Mouse (Mus musculus) midbrain, embryonic 14.5 days (tissue): Measurements from ENCODE around the gene Dnah7c. TPM values are rescaled to one million over a fixed set of nuclear protein-coding genes. Genes with fewer than 3 reads are reported as not detected.
"Not testable (repeated sequence)": the region's sequence is repeated elsewhere in the genome, so short reads cannot be mapped to it uniquely, and the experiment has no call there.

ENCODE experiments used
- ATAC-seq: fragments of 200-750 bp; cut with Nextera tagmentation; 2 replicates; pipeline ENCODE4 v1.8.0; 2017; ENCODE audit warnings: moderate number of reproducible peaks, moderate library complexity; ENCODE audit not compliant: low FRiP score, low TSS enrichment
- DNase-seq: peaks from one replicate; pipeline ENCODE4 v3.0.0-alpha.2; 2015
- H3K27ac ChIP-seq: fragments of 300-500 bp; sonication (generic); replicated peaks from 2 replicates; pipeline ENCODE4 v1.5.1; 2014; ENCODE audit warnings: mild to moderate bottlenecking, low read depth, low read length, moderate library complexity
- H3K27me3 ChIP-seq: fragments of 300-500 bp; sonication (generic); 2 replicates; pipeline ENCODE4 v1.6.1; 2014; ENCODE audit warnings: low read length, control low read depth, mixed read lengths; ENCODE audit not compliant: control insufficient read depth, insufficient read depth
- H3K36me3 ChIP-seq: fragments of 300-500 bp; sonication (generic); 2 replicates; pipeline ENCODE4 v1.6.1; 2014; ENCODE audit warnings: low read length, control low read depth; ENCODE audit not compliant: control insufficient read depth, insufficient read depth
- H3K4me1 ChIP-seq: fragments of 300-500 bp; sonication (generic); 2 replicates; pipeline ENCODE4 v1.6.1; 2014; ENCODE audit warnings: mild to moderate bottlenecking, antibody characterized with exemption, low read length, control low read depth; ENCODE audit not compliant: control insufficient read depth, insufficient read depth
- H3K4me2 ChIP-seq: fragments of 300-500 bp; sonication (generic); 2 replicates; pipeline ENCODE4 v1.6.1; 2014; ENCODE audit warnings: mild to moderate bottlenecking, low read length, moderate library complexity
- H3K4me3 ChIP-seq: fragments of 300-500 bp; sonication (generic); replicated peaks from 2 replicates; pipeline ENCODE4 v1.5.1; 2014; ENCODE audit warnings: low read depth, low read length
- H3K9ac ChIP-seq: fragments of 300-500 bp; sonication (generic); replicated peaks from 2 replicates; pipeline ENCODE4 v1.6.1; 2014; ENCODE audit warnings: mild to moderate bottlenecking, low read length, moderate library complexity
- H3K9me3 ChIP-seq: fragments of 300-500 bp; sonication (generic); 2 replicates; pipeline ENCODE4 v1.6.1; 2016; ENCODE audit warnings: low read length, control low read depth, mixed read lengths; ENCODE audit not compliant: control insufficient read depth
- WGBS: fragments of 180-500 bp; shearing (Covaris S2); extraction: QIAGEN DNeasy Blood & Tissue Kit; methylation state at CpG from one replicate; pipeline ENCODE4 v1.1.7; 2014; 5-methylcytosine and 5-hydroxymethylcytosine counted together
- polyA plus RNA-seq: library from polyadenylated mRNA; unstranded; fragments of >200 nt; fragmentation: Nextera tagmentation; extraction: Ambion mirVana; gene quantifications from 2 replicates; pipeline ENCODE4 v1.2.1, GENCODE M21; 2014

The Dnah7c gene
- polyA plus RNA-seq, 1 experiment from 2014 or later, result 0.24 TPM

GRCm38 (mm10) chr1:46514671-46515070 lies 89.3 kb downstream of the Dnah7c start:
- DNase-seq, H3K4me3 ChIP-seq, H3K4me2 ChIP-seq, H3K9ac ChIP-seq, H3K36me3 ChIP-seq, ATAC-seq, H3K27ac ChIP-seq, H3K4me1 ChIP-seq, H3K27me3 ChIP-seq, H3K9me3 ChIP-seq: not testable (repeated sequence)
- WGBS, result 63% methylated on average over 1 of the region's 1 CpGs

DNA sequence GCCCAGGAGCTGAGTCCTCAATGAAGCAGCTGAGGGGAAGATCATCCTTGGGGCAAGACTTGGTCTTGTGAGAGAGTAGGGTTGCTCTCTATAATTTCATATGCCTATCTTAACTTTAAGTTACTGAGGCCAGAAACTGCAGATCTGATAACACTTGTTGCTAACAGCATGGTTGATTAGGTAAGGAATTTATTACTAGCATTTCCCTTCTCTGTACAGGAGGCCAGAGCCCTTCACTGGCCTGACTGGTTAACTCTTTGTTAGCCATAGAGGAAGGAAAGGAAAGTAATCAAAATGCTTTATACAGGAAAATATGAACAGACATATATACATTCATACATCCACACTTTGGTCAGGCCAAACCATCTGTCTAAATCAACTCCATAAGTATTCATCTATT lies 95.6 kb downstream of the Dnah7c start:
- no peak for ATAC-seq
- no peak overlapping the region for H3K4me2 ChIP-seq
- no peaks in the 10 kb centered on the region for H3K9me3 ChIP-seq
- no peak overlapping the region for H3K27ac ChIP-seq
- DNase-seq, result no peak
- no peaks in the 10 kb centered on the region for H3K36me3 ChIP-seq
- no peak overlapping the region for H3K4me3 ChIP-seq
- H3K27me3 ChIP-seq, result no peaks in the 10 kb centered on the region
- no peaks in the 10 kb centered on the region for H3K4me1 ChIP-seq
- no peak overlapping the region for H3K9ac ChIP-seq

GRCm38 (mm10) chr1:46526537-46526936 lies 101.1 kb downstream of the Dnah7c start:
- H3K36me3 ChIP-seq, DNase-seq, H3K4me2 ChIP-seq, H3K27ac ChIP-seq, H3K9ac ChIP-seq, H3K27me3 ChIP-seq, H3K4me1 ChIP-seq, ATAC-seq, H3K9me3 ChIP-seq, H3K4me3 ChIP-seq: not testable (repeated sequence)
- WGBS, result 60% methylated on average over 3 of the region's 3 CpGs

DNA sequence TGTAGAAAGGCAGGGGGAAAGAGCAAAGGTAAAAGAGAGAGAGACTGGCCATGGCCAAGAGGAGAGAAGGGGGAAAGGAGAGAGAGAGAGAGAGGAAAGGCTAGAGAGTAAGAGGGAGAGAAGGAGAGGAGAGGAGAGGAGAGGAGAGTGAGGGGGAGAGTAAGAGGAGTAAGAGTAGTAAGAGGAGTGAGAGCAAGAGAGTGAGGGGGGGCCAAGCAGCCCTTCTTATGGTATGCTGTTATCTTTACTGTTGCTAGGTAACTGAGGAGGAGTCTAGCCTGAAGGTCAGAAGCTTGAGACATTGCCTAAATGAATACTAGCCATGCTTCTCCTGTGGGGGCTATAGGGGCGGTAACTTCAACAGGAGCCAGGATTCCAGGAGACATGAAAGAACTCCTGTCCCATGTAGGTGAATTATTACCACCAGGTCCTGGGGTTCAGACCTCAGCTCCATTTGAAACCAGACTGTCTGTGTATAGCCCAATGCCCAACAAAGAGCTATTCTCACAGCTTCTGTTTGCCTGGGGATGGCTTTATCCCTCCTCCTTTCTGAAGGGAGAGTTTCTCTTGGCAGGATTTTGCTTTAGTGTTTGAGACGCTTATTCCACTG lies 119.5 kb downstream of the Dnah7c start:
- no peak for DNase-seq
- ATAC-seq, result no peak
- Histone ChIP-seq H3K4me1 (no peaks in the 10 kb centered on the region), H3K9me3 (no peaks in the 10 kb centered on the region), H3K27me3 (no peaks in the 10 kb centered on the region), H3K4me3 (no peak overlapping the region), H3K4me2 (no peak overlapping the region), H3K27ac (no peak overlapping the region), H3K36me3 (no peaks in the 10 kb centered on the region), H3K9ac (no peak overlapping the region)
- WGBS, result 81% methylated on average over 2 of the region's 2 CpGs

DNA sequence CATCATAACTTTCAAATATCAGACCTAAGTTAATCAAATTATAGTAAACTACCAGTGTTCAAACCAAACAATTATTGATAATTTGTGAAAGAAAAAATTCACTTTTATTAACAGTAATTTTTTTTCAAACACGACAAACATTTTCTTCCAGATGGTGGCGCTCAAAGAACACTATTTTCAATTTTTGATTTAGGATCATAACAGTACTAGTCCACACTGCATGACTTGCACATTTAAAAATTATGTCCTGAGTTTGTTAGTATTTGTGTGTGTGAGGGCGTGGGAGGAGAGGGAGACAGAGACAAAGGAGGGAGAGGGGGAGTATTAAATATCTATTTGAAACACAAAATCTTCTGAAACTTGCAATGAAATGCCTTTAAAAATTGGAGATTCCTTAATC lies 155.0 kb downstream of the Dnah7c start:
- ATAC-seq, result no peak
- Histone ChIP-seq H3K9me3 (no peaks in the 10 kb centered on the region), H3K4me2 (no peak overlapping the region), H3K4me1 (no peaks in the 10 kb centered on the region), H3K36me3 (no peaks in the 10 kb centered on the region), H3K4me3 (no peak overlapping the region), H3K27me3 (no peaks in the 10 kb centered on the region), H3K27ac (no peak overlapping the region), H3K9ac (no peak overlapping the region)
- 39% methylated on average over 3 of the region's 3 CpGs for WGBS
- DNase-seq, result peak; percentile 76

DNA sequence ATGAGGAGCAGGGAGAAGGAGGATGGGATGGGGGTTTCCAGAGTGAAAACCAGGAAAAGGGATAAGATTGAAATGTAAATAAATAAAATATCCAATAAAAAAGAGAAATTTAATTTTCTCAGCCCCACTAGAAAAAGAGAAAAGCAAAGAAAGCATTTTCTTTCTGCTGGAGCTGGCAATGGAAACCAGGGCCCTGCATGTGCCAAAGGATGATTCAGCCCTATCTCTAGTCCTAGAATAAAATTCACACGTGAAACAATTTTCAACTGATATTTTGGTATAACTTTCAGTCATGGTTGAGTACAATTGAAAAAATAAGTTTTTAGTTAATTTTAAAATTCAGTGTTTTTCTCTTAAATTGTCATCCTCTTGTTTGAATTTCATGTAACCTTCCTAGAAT lies 168.4 kb downstream of the Dnah7c start:
- DNase-seq, H3K36me3 ChIP-seq, H3K4me3 ChIP-seq, ATAC-seq, H3K4me2 ChIP-seq, H3K9ac ChIP-seq, H3K27ac ChIP-seq, H3K4me1 ChIP-seq, H3K27me3 ChIP-seq, H3K9me3 ChIP-seq: not testable (repeated sequence)
- WGBS, result 83% methylated on average over 1 of the region's 1 CpGs

- not testable (repeated sequence) for H3K36me3 ChIP-seq, H3K4me3 ChIP-seq, H3K27ac ChIP-seq, H3K4me2 ChIP-seq, H3K27me3 ChIP-seq, H3K4me1 ChIP-seq, DNase-seq, H3K9me3 ChIP-seq, ATAC-seq, H3K9ac ChIP-seq
- 89% methylated on average over 1 of the region's 1 CpGs for WGBS
Measured at GRCm38 (mm10) chr1:46596343-46596742, 171.0 kb downstream of the Dnah7c start.

GRCm38 (mm10) chr1:46620331-46620730 lies 194.9 kb downstream of the Dnah7c start:
- Histone ChIP-seq H3K27me3 (no peaks in the 10 kb centered on the region), H3K4me3 (no peak overlapping the region), H3K4me1 (no peaks in the 10 kb centered on the region), H3K27ac (no peak overlapping the region), H3K36me3 (no peaks in the 10 kb centered on the region), H3K9ac (no peak overlapping the region), H3K4me2 (no peak overlapping the region), H3K9me3 (no peaks in the 10 kb centered on the region)
- 78% methylated on average over 1 of the region's 1 CpGs for WGBS
- DNase-seq, result no peak
- no peak for ATAC-seq

- not testable (repeated sequence) for H3K27me3 ChIP-seq, H3K27ac ChIP-seq, H3K4me3 ChIP-seq, H3K4me1 ChIP-seq, DNase-seq, H3K9ac ChIP-seq, H3K4me2 ChIP-seq, H3K9me3 ChIP-seq, ATAC-seq, H3K36me3 ChIP-seq
- 95% methylated on average over 6 of the region's 6 CpGs for WGBS
Measured at GRCm38 (mm10) chr1:46625914-46626313, 200.5 kb downstream of the Dnah7c start.
